Mouse (Mus musculus) liver, embryonic 15.5 days (tissue): Measurements from ENCODE around the gene Ypel2. TPM values are rescaled to one million over a fixed set of nuclear protein-coding genes. Genes with fewer than 3 reads are reported as not detected.

Experiments used
- ATAC-seq: fragments of 200-750 bp; cut with Nextera tagmentation; 2 replicates; pipeline ENCODE4 v1.8.0; 2017; ENCODE audit warnings: moderate number of reproducible peaks, mild to moderate bottlenecking, moderate library complexity; ENCODE audit not compliant: insufficient read depth
- H3K27ac ChIP-seq: fragments of 300-500 bp; sonication (generic); replicated peaks from 2 replicates; pipeline ENCODE4 v1.5.1; 2015; ENCODE audit warnings: mild to moderate bottlenecking, inconsistent platforms
- H3K27me3 ChIP-seq: fragments of 300-500 bp; sonication (generic); 2 replicates; pipeline ENCODE4 v1.6.1; 2015; ENCODE audit warnings: mild to moderate bottlenecking, inconsistent platforms
- H3K36me3 ChIP-seq: fragments of 300-500 bp; sonication (generic); replicated peaks from 2 replicates; pipeline ENCODE4 v1.6.1; 2015; ENCODE audit warnings: moderate library complexity, mild to moderate bottlenecking, inconsistent platforms
- H3K4me1 ChIP-seq: fragments of 300-500 bp; sonication (generic); replicated peaks from 2 replicates; pipeline ENCODE4 v1.6.1; 2015; ENCODE audit warnings: inconsistent platforms
- H3K4me2 ChIP-seq: fragments of 300-500 bp; sonication (generic); 2 replicates; pipeline ENCODE4 v1.6.1; 2015; ENCODE audit warnings: moderate library complexity, mild to moderate bottlenecking, inconsistent platforms
- H3K4me3 ChIP-seq: fragments of 300-500 bp; sonication (generic); replicated peaks from 2 replicates; pipeline ENCODE4 v1.5.1; 2015; ENCODE audit warnings: mild to moderate bottlenecking, inconsistent platforms
- H3K9ac ChIP-seq: fragments of 300-500 bp; sonication (generic); 2 replicates; pipeline ENCODE4 v1.6.1; 2015; ENCODE audit warnings: moderate library complexity, mild to moderate bottlenecking, inconsistent platforms
- H3K9me3 ChIP-seq: fragments of 300-500 bp; sonication (generic); replicated peaks from 2 replicates; pipeline ENCODE4 v1.6.1; 2016; ENCODE audit warnings: inconsistent platforms
- WGBS: fragments of 180-500 bp; shearing (Covaris S2); methylation state at CpG from one replicate; pipeline ENCODE4 v1.1.7; 2015; ENCODE audit warnings: mixed read lengths; ENCODE audit not compliant: insufficient replicate concordance; 5-methylcytosine and 5-hydroxymethylcytosine counted together
- polyA plus RNA-seq: library from polyadenylated mRNA; unstranded; fragments of >200 nt; fragmentation: Nextera tagmentation; extraction: Ambion mirVana; gene quantifications from 2 replicates; pipeline ENCODE4 v1.2.1, GENCODE M21; 2015

The Ypel2 gene
- polyA plus RNA-seq, 1 experiment from 2014 or later: 1.5 TPM

DNA sequence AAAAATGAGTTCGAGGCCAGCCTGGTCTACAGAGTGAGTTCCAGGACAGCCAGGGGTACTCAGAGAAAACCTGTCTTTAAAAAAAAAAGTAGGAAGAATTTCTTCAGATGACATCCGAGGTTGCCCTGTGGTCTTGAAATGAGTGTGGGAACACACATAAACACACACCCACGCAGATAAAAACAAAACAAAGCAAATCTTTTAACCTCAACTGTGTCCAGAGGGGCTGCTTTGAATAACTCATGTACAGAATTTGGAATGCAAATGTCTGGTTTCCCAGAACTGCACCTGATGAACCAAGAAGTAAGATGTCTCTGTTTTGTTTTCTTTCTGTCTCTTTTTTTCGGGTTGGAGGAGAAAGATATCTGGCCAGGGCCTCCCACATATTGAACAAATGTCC lies 83.3 kb downstream of the Ypel2 start:
- Histone ChIP-seq H3K4me1 (no peaks in the 10 kb centered on the region), H3K9me3 (no peaks in the 10 kb centered on the region), H3K27ac (no peak overlapping the region), H3K4me3 (no peak overlapping the region), H3K4me2 (no peak overlapping the region), H3K9ac (no peak overlapping the region), H3K36me3 (no peaks in the 10 kb centered on the region), H3K27me3 (no peaks in the 10 kb centered on the region)
- no peak for ATAC-seq
- WGBS: 49% methylated on average over 4 of the region's 4 CpGs

DNA sequence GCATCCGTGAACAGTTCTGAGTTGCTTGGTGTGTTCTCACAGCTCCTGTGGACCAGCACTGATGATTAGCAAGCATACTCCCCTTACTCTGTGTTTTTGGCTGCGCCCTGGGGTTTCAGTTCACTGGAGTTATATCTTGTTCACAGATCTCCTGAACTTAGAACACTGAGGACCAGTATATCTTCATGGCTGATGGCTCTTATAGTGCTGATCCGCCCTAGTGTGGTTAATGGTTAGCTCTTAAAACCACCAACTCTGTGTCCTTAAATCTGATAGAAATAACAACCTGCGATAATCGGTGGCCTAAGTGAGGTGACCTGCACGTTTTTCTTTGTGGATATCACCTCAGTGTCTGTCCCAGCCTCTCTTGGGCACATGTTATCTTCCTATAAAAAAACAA lies 84.5 kb downstream of the Ypel2 start:
- H3K36me3 ChIP-seq: no peaks in the 10 kb centered on the region
- H3K9me3 ChIP-seq: no peaks in the 10 kb centered on the region
- ATAC-seq: no peak
- H3K4me2 ChIP-seq: no peak overlapping the region
- no peaks in the 10 kb centered on the region for H3K27me3 ChIP-seq
- H3K9ac ChIP-seq: no peak overlapping the region
- H3K4me3 ChIP-seq: no peak overlapping the region
- no peak overlapping the region for H3K27ac ChIP-seq
- WGBS: 50% methylated on average over 6 of the region's 6 CpGs
- no peaks in the 10 kb centered on the region for H3K4me1 ChIP-seq

DNA sequence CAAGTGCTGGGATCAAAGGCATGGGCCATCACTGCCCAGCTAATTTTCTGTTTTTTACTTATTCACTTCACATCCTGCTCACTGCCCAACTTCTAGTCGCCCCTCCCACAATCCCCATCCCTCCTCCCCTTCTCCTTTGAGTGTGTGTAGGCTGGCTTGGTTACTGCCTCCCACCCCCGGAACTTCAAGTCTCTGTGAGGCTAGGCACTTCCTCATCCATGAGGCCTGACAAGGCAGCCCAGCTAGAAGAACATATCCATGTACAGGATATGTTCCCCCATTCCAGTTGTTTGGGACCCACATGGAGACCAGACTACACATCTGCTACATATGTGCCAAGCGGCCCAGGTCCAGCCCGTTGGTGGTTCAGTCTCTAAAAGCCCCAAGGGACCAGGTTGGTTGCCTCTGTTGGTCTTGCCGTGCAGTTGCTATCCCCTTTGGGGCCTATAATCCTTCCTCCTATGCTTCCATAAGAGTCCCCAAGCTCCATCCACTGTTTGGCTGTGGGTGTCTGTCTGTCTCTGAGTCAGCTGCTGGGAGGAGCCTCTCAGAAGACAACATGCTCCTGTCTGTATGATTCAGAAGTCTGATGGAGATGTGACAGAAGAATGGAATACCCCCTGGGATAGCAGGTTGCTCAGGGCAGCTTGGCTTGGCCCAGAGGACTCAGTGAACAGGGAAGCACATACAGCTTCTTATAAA lies 85.5 kb downstream of the Ypel2 start:
- Histone ChIP-seq H3K4me3 (no peak overlapping the region), H3K9ac (no peak overlapping the region), H3K36me3 (no peaks in the 10 kb centered on the region), H3K4me1 (no peaks in the 10 kb centered on the region), H3K4me2 (0 out of 2 replicates have a peak overlapping the region, but pooled peaks have one; percentile 2), H3K27ac (no peak overlapping the region), H3K9me3 (no peaks in the 10 kb centered on the region), H3K27me3 (no peaks in the 10 kb centered on the region)
- ATAC-seq: no peak
- 56% methylated on average over 5 of the region's 5 CpGs for WGBS

DNA sequence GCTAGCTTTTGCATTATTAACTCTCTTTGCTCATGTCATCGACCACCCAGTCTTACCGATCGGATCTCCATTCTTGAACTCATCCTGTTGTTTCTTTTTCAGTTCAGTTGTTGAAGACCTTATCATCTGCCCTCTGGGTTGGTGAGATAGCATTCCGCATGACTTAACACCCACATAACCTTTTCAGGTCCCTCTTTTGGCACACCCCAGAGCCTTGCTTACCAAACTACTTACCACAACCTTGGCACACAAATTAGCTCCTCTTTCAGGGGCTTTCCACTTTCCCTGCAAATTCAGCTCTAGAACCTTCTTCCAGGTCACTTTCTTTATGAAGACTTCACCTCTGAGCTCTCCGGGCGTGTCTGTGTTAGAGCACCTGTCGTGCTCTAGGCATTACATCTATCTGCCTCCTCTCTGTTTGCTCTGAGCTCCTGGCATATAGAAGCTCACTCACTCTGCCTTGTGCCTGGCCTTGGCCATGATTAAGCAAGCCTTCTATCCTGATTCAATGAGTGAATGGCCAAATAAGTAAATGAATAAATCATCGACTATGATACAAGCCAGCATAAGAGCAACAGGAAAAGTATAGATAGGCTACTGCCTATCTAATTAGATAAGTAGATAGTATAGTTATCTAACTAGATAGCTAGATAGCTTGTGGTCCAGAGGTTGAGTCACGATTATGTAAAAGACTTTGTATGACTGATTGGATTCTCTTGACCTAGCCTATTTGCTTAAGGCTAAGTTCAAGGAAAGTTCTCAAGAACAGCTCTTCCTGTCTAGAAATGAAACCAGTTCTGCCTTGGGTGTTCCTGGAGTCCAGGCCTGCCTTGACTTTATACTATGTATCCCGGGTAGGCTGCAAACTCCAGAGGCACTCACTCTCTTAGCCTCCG lies 86.5 kb downstream of the Ypel2 start:
- H3K4me2 ChIP-seq: no peak overlapping the region
- no peak overlapping the region for H3K4me3 ChIP-seq
- H3K9me3 ChIP-seq: no peaks in the 10 kb centered on the region
- 56% methylated on average over 11 of the region's 11 CpGs for WGBS
- ATAC-seq: no peak
- no peaks in the 10 kb centered on the region for H3K36me3 ChIP-seq
- H3K27ac ChIP-seq: no peak overlapping the region
- H3K4me1 ChIP-seq: no peaks in the 10 kb centered on the region
- H3K9ac ChIP-seq: no peak overlapping the region
- no peaks in the 10 kb centered on the region for H3K27me3 ChIP-seq

DNA sequence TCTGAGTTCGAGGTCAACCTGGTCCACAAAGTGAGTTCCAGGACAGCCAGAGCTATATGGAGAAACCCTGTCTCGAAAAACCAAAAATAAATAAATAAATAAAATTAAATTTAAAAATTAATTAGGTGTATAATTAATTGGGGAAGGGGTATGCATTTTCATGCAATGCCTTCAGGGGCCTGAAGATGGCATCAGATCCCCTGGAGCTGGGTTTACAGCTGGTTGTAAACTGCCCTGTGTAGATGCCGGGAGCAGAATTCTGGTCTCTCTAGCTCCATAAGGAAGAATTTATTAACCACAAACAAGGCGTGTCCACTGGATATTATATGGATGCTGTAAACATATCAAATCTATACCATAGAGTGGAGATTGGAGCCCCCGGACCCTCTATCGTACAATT lies 87.2 kb downstream of the Ypel2 start:
- Histone ChIP-seq H3K9ac (no peak overlapping the region), H3K4me1 (no peaks in the 10 kb centered on the region), H3K27me3 (no peaks in the 10 kb centered on the region), H3K4me3 (no peak overlapping the region), H3K27ac (no peak overlapping the region), H3K36me3 (no peaks in the 10 kb centered on the region), H3K9me3 (no peaks in the 10 kb centered on the region), H3K4me2 (no peak overlapping the region)
- no peak for ATAC-seq
- 73% methylated on average over 6 of the region's 6 CpGs for WGBS

DNA sequence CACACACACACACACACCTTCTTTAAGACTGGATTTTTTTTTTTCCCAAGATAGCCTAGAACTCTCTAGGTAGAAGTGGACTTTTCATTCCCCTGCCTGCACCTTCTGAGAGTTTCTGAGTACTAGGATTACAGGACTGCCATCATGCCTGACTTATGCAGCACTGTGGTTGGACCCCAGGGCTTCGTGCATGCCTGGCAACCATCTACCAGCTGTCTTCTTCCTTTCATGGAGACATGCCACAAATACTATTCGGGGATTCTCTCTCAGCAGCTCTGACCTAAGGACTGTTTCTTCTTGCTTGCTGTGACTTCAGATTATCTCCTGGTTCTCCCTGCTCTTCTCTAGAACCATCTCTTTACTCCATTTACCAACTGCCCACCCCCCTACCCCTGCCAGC lies 88.2 kb downstream of the Ypel2 start:
- Histone ChIP-seq H3K4me2 (no peak overlapping the region), H3K9me3 (no peaks in the 10 kb centered on the region), H3K4me3 (no peak overlapping the region), H3K27me3 (no peaks in the 10 kb centered on the region), H3K9ac (no peak overlapping the region), H3K4me1 (no peaks in the 10 kb centered on the region), H3K27ac (no peak overlapping the region), H3K36me3 (no peaks in the 10 kb centered on the region)
- no peak for ATAC-seq
- WGBS: 70% methylated on average over 2 of the region's 2 CpGs

DNA sequence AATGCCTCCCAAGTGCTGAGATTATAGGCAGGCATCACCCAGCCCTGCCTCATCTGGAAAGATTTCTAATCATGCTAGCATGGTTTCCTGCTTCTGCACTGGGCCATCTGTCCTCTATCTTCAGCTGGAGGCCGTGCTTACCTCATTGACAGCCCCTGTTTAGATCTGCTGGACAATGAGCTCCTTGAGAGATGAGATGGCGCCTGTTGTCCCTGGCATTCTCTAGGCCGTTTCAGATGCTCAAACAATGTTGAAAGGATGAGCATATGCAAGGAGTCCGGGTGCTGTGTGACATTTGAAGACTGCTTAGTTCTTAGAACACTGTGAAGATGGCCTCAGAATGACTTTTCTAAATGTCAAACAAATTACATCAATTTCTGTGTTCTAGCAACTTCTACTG lies 88.8 kb downstream of the Ypel2 start:
- Histone ChIP-seq H3K36me3 (no peaks in the 10 kb centered on the region), H3K4me1 (no peaks in the 10 kb centered on the region), H3K9me3 (no peaks in the 10 kb centered on the region), H3K27me3 (no peaks in the 10 kb centered on the region), H3K27ac (no peak overlapping the region), H3K9ac (no peak overlapping the region), H3K4me3 (no peak overlapping the region), H3K4me2 (no peak overlapping the region)
- 53% methylated on average over 4 of the region's 4 CpGs for WGBS
- no peak for ATAC-seq

DNA sequence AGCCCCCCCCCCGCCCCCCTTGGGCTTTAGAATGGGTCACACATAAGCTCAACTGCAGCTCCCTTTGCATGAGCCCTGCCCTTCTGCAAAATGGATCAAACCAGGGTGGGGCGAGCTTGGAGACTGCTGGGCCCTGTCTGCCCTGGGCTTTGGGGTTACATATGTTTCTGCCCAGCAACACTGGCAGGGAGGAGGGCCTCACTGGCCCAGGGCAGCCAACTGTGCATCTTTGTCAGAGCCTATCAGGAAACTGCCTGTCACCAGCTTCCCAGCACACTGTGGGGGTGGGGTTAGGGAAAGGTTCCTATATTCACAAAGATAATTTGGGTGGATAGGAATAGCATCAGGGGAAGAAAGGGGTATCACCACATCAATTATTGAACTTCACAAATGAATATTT lies 95.1 kb downstream of the Ypel2 start:
- H3K4me1 ChIP-seq: peaks cover 16% of the 10 kb centered on the region
- no peaks in the 10 kb centered on the region for H3K36me3 ChIP-seq
- no peak overlapping the region for H3K4me2 ChIP-seq
- H3K9me3 ChIP-seq: no peaks in the 10 kb centered on the region
- H3K27me3 ChIP-seq: peaks cover 4% of the 10 kb centered on the region; the same call in 1 of the 2 replicates
- 11% methylated on average over 2 of the region's 2 CpGs for WGBS
- H3K27ac ChIP-seq: no peak overlapping the region
- H3K4me3 ChIP-seq: no peak overlapping the region
- no peak for ATAC-seq
- no peak overlapping the region for H3K9ac ChIP-seq

DNA sequence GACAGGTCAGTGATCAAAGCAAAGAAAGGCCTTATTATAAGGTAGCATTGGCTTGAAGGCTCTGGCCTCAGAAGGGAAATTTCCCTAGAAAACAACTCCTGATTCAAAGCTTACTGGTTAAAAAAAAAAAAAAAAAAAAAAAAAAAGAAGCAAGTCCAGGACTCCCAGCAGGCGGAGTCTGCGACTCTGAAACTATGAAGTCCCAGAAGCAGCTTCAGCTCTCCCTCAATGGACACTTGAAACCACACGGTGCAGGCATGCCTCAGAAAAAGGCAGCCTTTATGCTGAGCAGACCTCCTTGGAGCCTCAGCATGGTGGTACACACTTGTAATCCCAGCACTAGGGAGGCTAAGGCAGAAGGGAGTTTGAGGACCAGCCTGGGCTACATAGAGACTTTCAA lies 97.9 kb downstream of the Ypel2 start:
- H3K4me3 ChIP-seq: no peak overlapping the region
- H3K27me3 ChIP-seq: peaks cover 6% of the 10 kb centered on the region; the same call in 1 of the 2 replicates
- 46% methylated on average over 3 of the region's 3 CpGs for WGBS
- H3K9ac ChIP-seq: no peak overlapping the region
- peaks cover 16% of the 10 kb centered on the region for H3K4me1 ChIP-seq
- no peak overlapping the region for H3K4me2 ChIP-seq
- H3K9me3 ChIP-seq: no peaks in the 10 kb centered on the region
- H3K27ac ChIP-seq: no peak overlapping the region
- H3K36me3 ChIP-seq: no peaks in the 10 kb centered on the region
- no peak for ATAC-seq

DNA sequence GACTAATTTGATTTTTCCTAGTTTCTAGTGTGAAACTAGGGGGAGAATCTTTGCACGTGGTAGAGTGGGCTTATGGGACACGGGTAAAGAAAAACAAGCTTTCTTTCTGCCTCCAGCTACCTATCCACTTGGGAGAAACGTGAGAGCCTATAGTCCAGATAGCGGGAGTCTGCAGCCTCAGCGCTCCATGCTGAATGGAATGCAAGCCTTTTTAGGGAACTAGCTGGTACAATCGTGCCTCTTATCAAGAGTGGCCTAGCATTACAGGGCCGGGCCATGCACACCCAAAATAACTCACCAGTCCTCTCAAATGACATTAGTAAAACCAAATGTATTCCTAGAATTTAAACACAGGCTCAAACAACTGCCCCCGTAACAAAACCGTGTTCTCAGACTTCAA lies 98.4 kb downstream of the Ypel2 start:
- 43% methylated on average over 9 of the region's 9 CpGs for WGBS

DNA sequence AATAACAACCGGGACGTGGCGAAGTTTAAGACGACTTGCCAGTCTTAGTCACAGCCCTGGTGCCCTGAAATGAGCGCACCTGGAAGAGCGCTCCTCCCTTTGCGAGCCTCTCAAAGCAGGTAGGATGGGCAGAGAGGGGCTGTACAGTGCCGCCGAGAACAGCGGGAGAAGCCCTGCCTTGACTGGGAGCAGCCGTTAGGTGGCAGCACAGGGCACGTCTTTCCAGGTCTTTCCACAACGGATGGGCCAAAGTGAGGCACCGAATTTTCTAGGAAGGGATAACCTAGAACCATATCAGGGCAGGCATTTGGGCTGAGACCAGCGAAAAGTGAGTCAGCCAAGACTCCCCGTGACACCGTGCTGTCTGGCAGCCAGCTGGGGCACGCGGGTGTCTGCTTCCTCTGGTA lies 99.3 kb downstream of the Ypel2 start:
- H3K9me3 ChIP-seq: no peaks in the 10 kb centered on the region
- peak overlapping the region; percentile 53 for H3K4me2 ChIP-seq
- peak; percentile 18; the same call in 1 of the 2 replicates for ATAC-seq
- 6% methylated on average over 19 of the region's 19 CpGs for WGBS
- H3K27ac ChIP-seq: no peak overlapping the region
- H3K9ac ChIP-seq: 0 out of 2 replicates have a peak overlapping the region, but pooled peaks have one; percentile 18
- H3K27me3 ChIP-seq: peaks cover 6% of the 10 kb centered on the region; the same call in 1 of the 2 replicates
- no peaks in the 10 kb centered on the region for H3K36me3 ChIP-seq
- peaks cover 16% of the 10 kb centered on the region for H3K4me1 ChIP-seq
- peak overlapping the region; percentile 35 for H3K4me3 ChIP-seq

More for the DNA sequence above, 98.4 kb downstream of the Ypel2 start:
- Histone ChIP-seq H3K36me3 (no peaks in the 10 kb centered on the region), H3K4me2 (no peak overlapping the region), H3K9ac (no peak overlapping the region), H3K27ac (no peak overlapping the region), H3K4me1 (peaks cover 16% of the 10 kb centered on the region), H3K9me3 (no peaks in the 10 kb centered on the region), H3K27me3 (peaks cover 6% of the 10 kb centered on the region; the same call in 1 of the 2 replicates), H3K4me3 (no peak overlapping the region)
- ATAC-seq: no peak
